Mouse (Mus musculus) myocyte (in vitro differentiated cells): ENCODE data around the gene Cfap221.

Experiments used
- MAX ChIP-seq: IDR thresholded peaks from one replicate; pipeline ENCODE4 v1.6.1; 2011; ENCODE audit warnings: low read depth, mild to moderate bottlenecking, control low read depth
- MYOD1 ChIP-seq, 3 experiments: IDR thresholded peaks; one replicate each; pipeline ENCODE4 v1.6.1; 2011; ENCODE audit warnings: control low read depth in 2 of 3, low read depth in 2 of 3, mild to moderate bottlenecking in 2 of 3, moderate library complexity in 1 of 3; ENCODE audit not compliant: insufficient read length in 2 of 3, control insufficient read depth in 1 of 3
- POLR2A ChIP-seq: IDR thresholded peaks from one replicate; pipeline ENCODE4 v1.6.1; 2011; ENCODE audit warnings: low read depth, mild to moderate bottlenecking, control low read depth, moderate library complexity; ENCODE audit not compliant: insufficient read length
- SRF ChIP-seq: IDR thresholded peaks from one replicate; pipeline ENCODE4 v1.6.1; 2011; ENCODE audit warnings: low read depth; ENCODE audit not compliant: control insufficient read depth, insufficient read length
- TCF12 ChIP-seq: IDR thresholded peaks from one replicate; pipeline ENCODE4 v1.6.1; 2011; ENCODE audit warnings: mild to moderate bottlenecking, control low read depth; ENCODE audit not compliant: poor library complexity, insufficient read depth, severe bottlenecking
- USF1 ChIP-seq: IDR thresholded peaks from one replicate; pipeline ENCODE4 v1.6.1; 2011; ENCODE audit warnings: low read depth, mild to moderate bottlenecking, control low read depth, moderate library complexity

GRCm38 (mm10) chr1:120006844-120007790 is 10.1 kb upstream of the Cfap221 start, which contains the start of gene Sctr:
- TF ChIP-seq MAX (no peak), POLR2A (no peak), SRF (no peak), TCF12 (no peak), USF1 (no peak), MYOD1 (IDR thresholded peaks at IDR 0.05; ENCODE audit: control insufficient read depth in 1 of 3, insufficient read length in 2 of 3, low read depth in 2 of 3) (no peak)
